Mouse (Mus musculus) thymus, postnatal 0 days (tissue): ENCODE data around the gene Zfp992. TPM values are rescaled to one million over a fixed set of nuclear protein-coding genes. Genes with fewer than 3 reads are reported as not detected.
"Not testable (repeated sequence)": the region's sequence is repeated elsewhere in the genome, so short reads cannot be mapped to it uniquely, and the experiment has no call there.

Source experiments
- DNase-seq: peaks from one replicate; pipeline ENCODE4 v3.0.0-alpha.2; 2015; ENCODE audit warnings: low spot score
- polyA plus RNA-seq: library from polyadenylated mRNA; unstranded; fragments of >200 nt; fragmentation: Nextera tagmentation; extraction: Ambion mirVana; gene quantifications from 2 replicates; pipeline ENCODE4 v1.2.1, GENCODE M21; 2015

The Zfp992 gene
- 5.1 and 5.4 TPM in 2 replicates for polyA plus RNA-seq

GRCm38 (mm10) chr4:146448950-146449349, at the start of gene Zfp992:
Gene Zfp992 (plus strand): TSS chr4:146449023.
- DNase-seq = not testable (repeated sequence)

- DNase-seq = not testable (repeated sequence)
Observed at GRCm38 (mm10) chr4:146429467-146429866, 19.4 kb upstream of the Zfp992 start.

- not testable (repeated sequence) for DNase-seq
Observed at GRCm38 (mm10) chr4:146430876-146431275, 17.9 kb upstream of the Zfp992 start.

GRCm38 (mm10) chr4:146435539-146435938, 13.3 kb upstream of the Zfp992 start:
- not testable (repeated sequence) for DNase-seq

GRCm38 (mm10) chr4:146437256-146437655, 11.6 kb upstream of the Zfp992 start:
- not testable (repeated sequence) for DNase-seq

- not testable (repeated sequence) for DNase-seq
Observed at GRCm38 (mm10) chr4:146444345-146444744, 4.5 kb upstream of the Zfp992 start.

GRCm38 (mm10) chr4:146445121-146445520, 3.7 kb upstream of the Zfp992 start:
- not testable (repeated sequence) for DNase-seq

- DNase-seq = not testable (repeated sequence)
Observed at GRCm38 (mm10) chr4:146446135-146446534, 2.7 kb upstream of the Zfp992 start.

GRCm38 (mm10) chr4:146447016-146447415, 1.8 kb upstream of the Zfp992 start:
- not testable (repeated sequence) for DNase-seq

- DNase-seq = not testable (repeated sequence)
Observed at GRCm38 (mm10) chr4:146449711-146450110, 888 bp downstream of the Zfp992 start.

GRCm38 (mm10) chr4:146452576-146452975, 3.8 kb downstream of the Zfp992 start:
- not testable (repeated sequence) for DNase-seq

GRCm38 (mm10) chr4:146454170-146454569, 5.3 kb downstream of the Zfp992 start:
- DNase-seq = peak; percentile 1

GRCm38 (mm10) chr4:146454896-146455295, 6.1 kb downstream of the Zfp992 start:
- DNase-seq = peak; percentile 1

GRCm38 (mm10) chr4:146455321-146455721, 6.5 kb downstream of the Zfp992 start:
- DNase-seq = peak; percentile 5

- no peak for DNase-seq
Observed at GRCm38 (mm10) chr4:146456061-146456726, 7.4 kb downstream of the Zfp992 start.

- DNase-seq = no peak
Observed at GRCm38 (mm10) chr4:146457126-146457525, 8.3 kb downstream of the Zfp992 start.

- DNase-seq = no peak
Observed at GRCm38 (mm10) chr4:146457720-146458119, 8.9 kb downstream of the Zfp992 start.

- not testable (repeated sequence) for DNase-seq
Observed at GRCm38 (mm10) chr4:146459822-146460221, 11.0 kb downstream of the Zfp992 start.

GRCm38 (mm10) chr4:146460685-146461084, 11.9 kb downstream of the Zfp992 start:
- not testable (repeated sequence) for DNase-seq

- not testable (repeated sequence) for DNase-seq
Observed at GRCm38 (mm10) chr4:146463649-146464351, 15.0 kb downstream of the Zfp992 start.

- DNase-seq = not testable (repeated sequence)
Observed at GRCm38 (mm10) chr4:146469984-146470383, 21.2 kb downstream of the Zfp992 start.

GRCm38 (mm10) chr4:146474181-146474580, 25.4 kb downstream of the Zfp992 start:
- not testable (repeated sequence) for DNase-seq
